Mouse (Mus musculus): ENCODE data around the gene Htra3. TPM values are rescaled to one million over a fixed set of nuclear protein-coding genes. Genes with fewer than 3 reads are reported as not detected.

The Htra3 gene
- total RNA-seq, 2 experiments from 2014 or later = not detected

- ATAC-seq (replicated peaks; ENCODE audit: low FRiP score, poor library complexity, severe bottlenecking) = no peak
Measured at GRCm38 (mm10) chr5:35661210-35661609, 18.4 kb downstream of the Htra3 start.

GRCm38 (mm10) chr5:35659503-35659902 is 20.1 kb downstream of the Htra3 start:
- no peak for ATAC-seq (replicated peaks; ENCODE audit: low FRiP score, poor library complexity, severe bottlenecking)

GRCm38 (mm10) chr5:35655753-35656485 is 23.7 kb downstream of the Htra3 start:
- no peak for ATAC-seq (replicated peaks; ENCODE audit: low FRiP score, poor library complexity, severe bottlenecking)

- ATAC-seq (replicated peaks; ENCODE audit: low FRiP score, poor library complexity, severe bottlenecking) = no peak
Measured at GRCm38 (mm10) chr5:35653743-35654395, 25.7 kb downstream of the Htra3 start.

GRCm38 (mm10) chr5:35652872-35653271 is 26.7 kb downstream of the Htra3 start:
- no peak for ATAC-seq (replicated peaks; ENCODE audit: low FRiP score, poor library complexity, severe bottlenecking)

- no peak for ATAC-seq (replicated peaks; ENCODE audit: low FRiP score, poor library complexity, severe bottlenecking)
Measured at GRCm38 (mm10) chr5:35652319-35652718, 27.3 kb downstream of the Htra3 start.

GRCm38 (mm10) chr5:35648230-35648629 is 31.4 kb downstream of the Htra3 start:
- ATAC-seq (replicated peaks; ENCODE audit: low FRiP score, poor library complexity, severe bottlenecking) = no peak

- no peak for ATAC-seq (replicated peaks; ENCODE audit: low FRiP score, poor library complexity, severe bottlenecking)
Measured at GRCm38 (mm10) chr5:35647562-35647961, 32.0 kb downstream of the Htra3 start.

- ATAC-seq (replicated peaks; ENCODE audit: low FRiP score, poor library complexity, severe bottlenecking) = no peak
Measured at GRCm38 (mm10) chr5:35646927-35647326, 32.7 kb downstream of the Htra3 start.

GRCm38 (mm10) chr5:35645938-35646493 is 33.6 kb downstream of the Htra3 start:
- no peak for ATAC-seq (replicated peaks; ENCODE audit: low FRiP score, poor library complexity, severe bottlenecking)

GRCm38 (mm10) chr5:35644082-35644481 is 35.5 kb downstream of the Htra3 start:
- ATAC-seq (replicated peaks; ENCODE audit: low FRiP score, poor library complexity, severe bottlenecking) = no peak

GRCm38 (mm10) chr5:35643401-35644048 is 36.1 kb downstream of the Htra3 start:
- ATAC-seq (replicated peaks; ENCODE audit: low FRiP score, poor library complexity, severe bottlenecking) = no peak

- ATAC-seq (replicated peaks; ENCODE audit: low FRiP score, poor library complexity, severe bottlenecking) = no peak
Measured at GRCm38 (mm10) chr5:35641961-35642584, 37.5 kb downstream of the Htra3 start.

GRCm38 (mm10) chr5:35636016-35636415 is 43.6 kb downstream of the Htra3 start:
- ATAC-seq (replicated peaks; ENCODE audit: low FRiP score, poor library complexity, severe bottlenecking) = no peak

GRCm38 (mm10) chr5:35632841-35633240 is 46.7 kb downstream of the Htra3 start:
- ATAC-seq (replicated peaks; ENCODE audit: low FRiP score, poor library complexity, severe bottlenecking) = no peak

GRCm38 (mm10) chr5:35631755-35632154 is 47.8 kb downstream of the Htra3 start:
- ATAC-seq (replicated peaks; ENCODE audit: low FRiP score, poor library complexity, severe bottlenecking) = no peak

- no peak for ATAC-seq (replicated peaks; ENCODE audit: low FRiP score, poor library complexity, severe bottlenecking)
Measured at GRCm38 (mm10) chr5:35631224-35631623, 48.4 kb downstream of the Htra3 start.

GRCm38 (mm10) chr5:35630706-35631105 is 48.9 kb downstream of the Htra3 start:
- no peak for ATAC-seq (replicated peaks; ENCODE audit: low FRiP score, poor library complexity, severe bottlenecking)

GRCm38 (mm10) chr5:35629333-35629732 is 50.2 kb downstream of the Htra3 start:
- no peak for ATAC-seq (replicated peaks; ENCODE audit: low FRiP score, poor library complexity, severe bottlenecking)

GRCm38 (mm10) chr5:35628685-35629084 is 50.9 kb downstream of the Htra3 start:
- no peak for ATAC-seq (replicated peaks; ENCODE audit: low FRiP score, poor library complexity, severe bottlenecking)

All from erythroblast, adult 5-6 weeks (primary cell).